Mouse (Mus musculus) embryo, embryonic 9.5 days (tissue): ENCODE measurements at regions not wholly inside any gene's neighbourhood (a gene's known extent, or its start where the extent isn't known, plus 50 kb on each side); places are given as distances from the start of the nearest gene placed in this dataset.

Experiments
- DNase-seq: peaks from one replicate; pipeline ENCODE4 v3.0.0-alpha.2; 2017; ENCODE audit errors: extremely low spot score

- DNase-seq: no peak
These were observed 76.9 kb downstream of the Pxdc1 start for GRCm38 (mm10) chr13:34576392-34576791.

- no peak for DNase-seq
These were observed 77.3 kb downstream of the Pxdc1 start for GRCm38 (mm10) chr13:34575997-34576314.

GRCm38 (mm10) chr13:34575179-34575996 lies 77.9 kb downstream of the Pxdc1 start:
- DNase-seq: no peak

GRCm38 (mm10) chr13:34569312-34569711 lies 84.0 kb downstream of the Pxdc1 start:
- DNase-seq: no peak

GRCm38 (mm10) chr13:34566687-34567086 lies 86.6 kb downstream of the Pxdc1 start:
- DNase-seq: no peak

GRCm38 (mm10) chr13:34550130-34550884 lies 103.0 kb downstream of the Pxdc1 start:
- no peak for DNase-seq

- no peak for DNase-seq
These were observed 112.6 kb downstream of the Pxdc1 start for GRCm38 (mm10) chr13:34540646-34541045.

GRCm38 (mm10) chr13:34533896-34534295 lies 119.4 kb downstream of the Pxdc1 start:
- no peak for DNase-seq

GRCm38 (mm10) chr13:34511332-34511731 lies 142.0 kb downstream of the Pxdc1 start:
- no peak for DNase-seq

- DNase-seq: no peak
These were observed 146.1 kb downstream of the Pxdc1 start for GRCm38 (mm10) chr13:34507224-34507623.

GRCm38 (mm10) chr13:34505861-34506260 lies 147.4 kb downstream of the Pxdc1 start:
- no peak for DNase-seq

GRCm38 (mm10) chr13:34504879-34505278 lies 148.4 kb downstream of the Pxdc1 start:
- DNase-seq: no peak

- DNase-seq: no peak
These were observed 153.9 kb upstream of the Slc22a23 start for GRCm38 (mm10) chr13:34498910-34499309.

GRCm38 (mm10) chr13:34497667-34498066 lies 152.7 kb upstream of the Slc22a23 start:
- DNase-seq: no peak

GRCm38 (mm10) chr13:34484831-34485230 lies 139.8 kb upstream of the Slc22a23 start:
- DNase-seq: no peak

GRCm38 (mm10) chr13:34481461-34481860 lies 136.5 kb upstream of the Slc22a23 start:
- no peak for DNase-seq

- DNase-seq: no peak
These were observed 125.4 kb upstream of the Slc22a23 start for GRCm38 (mm10) chr13:34470410-34470809.

- no peak for DNase-seq
These were observed 124.6 kb upstream of the Slc22a23 start for GRCm38 (mm10) chr13:34469568-34469967.

- no peak for DNase-seq
These were observed 123.3 kb upstream of the Slc22a23 start for GRCm38 (mm10) chr13:34468132-34468748.

- no peak for DNase-seq
These were observed 121.0 kb upstream of the Slc22a23 start for GRCm38 (mm10) chr13:34465862-34466430.

- DNase-seq: no peak
These were observed 120.5 kb upstream of the Slc22a23 start for GRCm38 (mm10) chr13:34465456-34465855.

- no peak for DNase-seq
These were observed 119.2 kb upstream of the Slc22a23 start for GRCm38 (mm10) chr13:34464221-34464620.
